8 mouse cellular contexts compared by ENCODE assay signal in genomic region chr10:19781365-19781764, GRCm38 (mm10).
DNase-seq lines count a peak whose midpoint lies in the region; ATAC-seq and TF ChIP-seq lines count a peak whose summit lies in the region.

No protein-coding gene starts in this region.

- H3K4me1 ChIP-seq in heart, postnatal 0 days (ENCODE audit: control insufficient read depth, insufficient read depth), result no peaks in the 10 kb centered on the region
- H3K4me1 ChIP-seq in bone marrow, adult 2 months (ENCODE audit: control insufficient read depth, insufficient read depth, low read length), result no peaks in the 10 kb centered on the region
- no peaks in the 10 kb centered on the region for H3K4me1 ChIP-seq in lung, postnatal 0 days (ENCODE audit: insufficient read depth, low read depth, low read length)
- no peaks in the 10 kb centered on the region for H3K4me1 ChIP-seq in forebrain, embryonic 13.5 days

- no peak overlapping the region for H3K9ac ChIP-seq in heart, postnatal 0 days (replicated peaks; ENCODE audit: low read depth, low read length)
- no peak overlapping the region for H3K9ac ChIP-seq in lung, postnatal 0 days (replicated peaks; ENCODE audit: low read depth)
- no peak overlapping the region for H3K9ac ChIP-seq in forebrain, embryonic 13.5 days

- H3K4me3 ChIP-seq in heart, postnatal 0 days (ENCODE audit: low read depth, low read length), result no peak overlapping the region
- H3K4me3 ChIP-seq in bone marrow, adult 2 months (replicated peaks; ENCODE audit: control insufficient read depth, low read depth, low read length), result no peak overlapping the region
- H3K4me3 ChIP-seq in lung, postnatal 0 days (ENCODE audit: low read depth, low read length), result no peak overlapping the region
- H3K4me3 ChIP-seq in forebrain, embryonic 13.5 days, result no peak overlapping the region

- no peak for DNase-seq in heart, postnatal 0 days (ENCODE audit: low spot score)
- no peak for DNase-seq in heart, adult 11 months
- peak; percentile 31 for DNase-seq in right cerebral cortex, postnatal 14 days
- DNase-seq in right cerebral cortex, postnatal 36 days (ENCODE audit: low spot score in 2 of 2), result no peak
- DNase-seq in lung, postnatal 0 days (ENCODE audit: low spot score), result no peak
- peak; percentile 56 for DNase-seq in thymus, postnatal 0 days (ENCODE audit: low spot score)

- 83% methylated on average over 5 of the region's 5 CpGs for WGBS in heart, postnatal 0 days
- 46% methylated on average over 5 of the region's 5 CpGs for WGBS in bone marrow, adult 2 months
- 87% methylated on average over 5 of the region's 5 CpGs for WGBS in lung, postnatal 0 days
- WGBS in forebrain, embryonic 13.5 days, result 86% methylated on average over 5 of the region's 5 CpGs

- TF ChIP-seq EP300 in heart, postnatal 0 days (IDR thresholded peaks at IDR 0.05; ENCODE audit: low read depth), result no peak
- TF ChIP-seq EP300 in lung, postnatal 0 days (IDR thresholded peaks at IDR 0.05), result no peak

- peak; percentile 46; the same call in 1 of the 2 replicates for TF ChIP-seq CTCF in heart, postnatal 0 days (IDR thresholded peaks at IDR 0.05; ENCODE audit: low read depth)
- peak; percentile 44 for TF ChIP-seq CTCF in bone marrow, adult 2 months (IDR thresholded peaks at IDR 0.05; ENCODE audit: control insufficient read depth, insufficient read depth, low read length)
- TF ChIP-seq CTCF in lung, postnatal 0 days (IDR thresholded peaks at IDR 0.05), result peak; percentile 58

- no peaks in the 10 kb centered on the region for H3K9me3 ChIP-seq in heart, postnatal 0 days (replicated peaks; ENCODE audit: control insufficient read depth, low read length)
- no peaks in the 10 kb centered on the region for H3K9me3 ChIP-seq in lung, postnatal 0 days (ENCODE audit: low read length)
- no peaks in the 10 kb centered on the region for H3K9me3 ChIP-seq in forebrain, embryonic 13.5 days (replicated peaks)

- TF ChIP-seq POLR2A in bone marrow, adult 2 months (IDR thresholded peaks at IDR 0.05; ENCODE audit: borderline replicate concordance, control insufficient read depth, low read depth, low read length), result no peak

- no peaks in the 10 kb centered on the region for H3K27me3 ChIP-seq in heart, postnatal 0 days (ENCODE audit: control insufficient read depth, insufficient read depth, low read length)
- no peaks in the 10 kb centered on the region for H3K27me3 ChIP-seq in lung, postnatal 0 days (replicated peaks; ENCODE audit: insufficient read depth, low read length)
- H3K27me3 ChIP-seq in forebrain, embryonic 13.5 days, result no peaks in the 10 kb centered on the region

- no peak for ATAC-seq in heart, postnatal 0 days (ENCODE audit: insufficient read depth, low read depth)
- ATAC-seq in lung, postnatal 0 days, result no peak
- ATAC-seq in forebrain, embryonic 13.5 days, result no peak

- H3K4me2 ChIP-seq in heart, postnatal 0 days (ENCODE audit: low read depth, low read length), result no peak overlapping the region
- H3K4me2 ChIP-seq in lung, postnatal 0 days (replicated peaks; ENCODE audit: low read depth, low read length), result no peak overlapping the region
- H3K4me2 ChIP-seq in forebrain, embryonic 13.5 days, result no peak overlapping the region

- H3K36me3 ChIP-seq in heart, postnatal 0 days (replicated peaks; ENCODE audit: control insufficient read depth, insufficient read depth, low read length), result no peaks in the 10 kb centered on the region
- no peaks in the 10 kb centered on the region for H3K36me3 ChIP-seq in lung, postnatal 0 days (ENCODE audit: insufficient read depth, low read length)
- H3K36me3 ChIP-seq in forebrain, embryonic 13.5 days (ENCODE audit: poor library complexity, severe bottlenecking), result no peaks in the 10 kb centered on the region

- H3K27ac ChIP-seq in heart, postnatal 0 days (ENCODE audit: low read depth), result no peak overlapping the region
- H3K27ac ChIP-seq in bone marrow, adult 2 months (ENCODE audit: control insufficient read depth, insufficient read depth, low read depth, low read length, poor library complexity), result no peak overlapping the region
- H3K27ac ChIP-seq in lung, postnatal 0 days (ENCODE audit: low read length), result no peak overlapping the region
- no peak overlapping the region for H3K27ac ChIP-seq in forebrain, embryonic 13.5 days

Comparison
In these comparisons a context has a peak if more than half of its experiments do, and no peak if none do; other contexts are left out.
1. DNase-seq: peak in right cerebral cortex, postnatal 14 days (single experiment) and thymus, postnatal 0 days (single experiment); none in heart, postnatal 0 days (single experiment), heart, adult 11 months (single experiment), right cerebral cortex, postnatal 36 days (0 of 2) and lung, postnatal 0 days (single experiment).
2. Peak in every context shown above with its lines, with median percentiles within 50 percentile points of each other: CTCF ChIP-seq.